Mouse (Mus musculus) WW6 (cell line): ENCODE measurements around the gene Diaph2.
"Not testable (repeated sequence)": the region's sequence is repeated elsewhere in the genome, so short reads cannot be mapped to it uniquely, and the experiment has no call there.

Source experiments
- DNase-seq: peaks from one replicate; pipeline ENCODE4 v3.0.0-alpha.2; 2013; ENCODE audit warnings: low read depth, low spot score

Diaph2 gene

DNA sequence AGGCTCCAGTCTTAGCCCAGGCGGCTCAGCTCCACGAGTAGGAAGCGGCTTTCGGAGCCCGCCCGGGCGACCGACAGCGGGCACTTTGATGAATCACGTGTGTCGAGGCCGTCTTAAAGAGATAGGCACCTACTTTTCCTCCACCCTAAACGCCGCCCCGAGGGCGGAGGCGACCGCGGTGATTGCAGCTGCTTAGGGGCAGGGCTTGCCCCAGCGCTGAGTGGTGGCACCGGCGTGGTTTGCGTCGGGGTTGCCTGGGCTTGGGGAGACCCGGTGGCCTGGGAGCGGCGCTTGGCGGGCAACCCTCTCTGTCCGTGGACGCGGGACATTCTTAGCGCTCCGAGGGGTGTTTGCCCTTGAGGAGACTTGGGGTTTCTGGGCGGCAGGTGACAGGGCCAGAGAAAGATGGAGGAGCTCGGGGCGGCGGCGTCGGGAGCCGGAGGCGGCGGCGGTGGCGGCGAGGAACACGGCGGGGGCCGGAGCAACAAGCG, at the start of gene Diaph2:
Gene Diaph2, plus strand, starts transcription at position 172 of the 491 bp plus-strand sequence.
- DNase-seq, result peak; percentile 60

DNA sequence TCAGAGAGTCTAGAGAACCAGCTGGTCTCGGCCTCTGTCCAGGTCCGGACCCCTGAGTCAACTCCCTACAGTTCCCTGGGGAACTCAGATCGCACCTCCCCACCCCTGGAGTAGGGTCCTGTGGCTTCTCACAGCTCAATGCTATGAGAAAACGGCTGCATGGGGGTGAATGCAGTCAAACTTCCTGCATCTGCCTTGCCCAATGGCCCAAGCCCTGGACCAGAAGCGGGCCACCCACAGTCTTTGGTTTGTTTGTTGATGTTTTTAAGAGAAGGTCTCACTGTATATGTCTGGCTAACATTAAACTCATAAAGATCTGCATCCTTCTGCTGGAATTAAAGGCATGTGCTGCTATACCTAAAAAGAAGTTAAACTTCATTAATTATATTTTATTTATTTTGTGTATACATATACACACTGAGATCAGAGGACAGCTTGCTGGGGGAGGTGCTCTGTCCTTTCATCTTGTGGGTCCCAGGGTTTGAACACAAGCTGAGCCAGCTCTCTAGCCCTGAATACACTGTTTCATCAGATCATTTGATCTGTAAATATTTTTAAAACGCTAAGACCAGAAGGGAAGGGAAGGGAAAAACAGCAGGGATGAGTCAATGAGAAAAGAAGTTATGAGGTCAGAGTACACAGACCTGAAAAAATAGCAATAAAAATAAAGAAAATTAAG, 47.8 kb upstream of the Diaph2 start:
- DNase-seq, result no peak

DNA sequence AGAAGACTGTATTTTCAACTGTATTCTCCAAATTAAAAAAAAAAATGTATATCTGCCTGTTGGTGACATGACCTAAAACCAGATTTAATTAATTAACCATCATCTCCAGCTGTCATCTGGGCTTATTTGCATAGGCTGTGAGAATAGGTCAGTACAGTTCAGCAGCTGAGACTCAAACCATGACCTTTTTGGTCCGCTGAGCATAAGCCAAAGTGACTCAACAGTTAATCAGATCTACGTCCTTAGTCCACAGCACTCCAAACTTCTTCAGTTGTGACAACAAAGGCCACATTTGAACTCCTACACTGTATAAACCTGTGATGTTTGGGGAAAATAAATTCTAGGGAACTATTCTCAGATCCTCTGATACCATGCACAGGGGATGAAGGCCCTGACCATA, 39.9 kb upstream of the Diaph2 start:
- DNase-seq, result no peak

DNA sequence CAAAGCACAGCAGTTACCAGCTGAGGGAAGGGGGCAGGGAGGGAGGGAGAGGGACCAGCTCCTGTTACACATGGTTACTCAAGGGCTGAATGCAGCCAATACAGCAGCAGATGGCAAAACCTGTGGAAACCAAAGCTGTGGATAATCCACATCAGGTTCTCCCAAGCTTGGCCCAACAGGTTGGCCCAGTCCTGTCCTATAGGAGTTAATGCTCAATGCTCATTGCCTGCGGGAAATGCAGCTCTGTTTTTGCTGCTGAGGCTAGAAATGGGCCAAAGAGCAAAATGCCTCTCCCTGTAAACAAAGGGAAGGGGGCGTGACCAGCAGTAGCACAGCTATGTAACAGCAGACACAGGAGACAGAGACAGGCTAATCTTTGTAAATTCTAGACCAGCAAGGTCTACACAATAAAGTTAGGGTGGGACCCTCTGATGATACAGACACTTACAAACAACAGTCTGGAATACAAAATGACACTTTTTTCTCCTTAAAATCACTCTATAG, 20.8 kb upstream of the Diaph2 start:
- DNase-seq, result no peak

DNA sequence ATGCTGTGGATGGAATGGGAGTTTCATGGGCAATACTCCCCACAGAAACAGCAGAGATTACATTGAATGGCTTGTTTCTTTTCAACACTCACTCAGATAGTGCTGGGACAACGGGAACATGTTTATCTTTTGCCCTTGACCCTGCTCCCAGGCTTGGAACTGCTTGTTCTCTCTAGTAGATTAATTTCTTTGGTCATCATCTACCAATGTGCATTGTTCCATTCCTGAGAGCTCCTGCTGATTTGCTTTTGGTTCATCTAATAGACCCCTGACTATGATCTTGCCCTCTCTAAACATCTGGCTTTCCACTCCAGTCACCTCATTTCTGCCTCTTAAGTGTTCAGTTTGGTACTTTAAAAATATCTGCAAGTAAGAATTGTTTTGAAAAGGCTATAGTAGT, 13.0 kb upstream of the Diaph2 start:
- DNase-seq, result no peak

DNA sequence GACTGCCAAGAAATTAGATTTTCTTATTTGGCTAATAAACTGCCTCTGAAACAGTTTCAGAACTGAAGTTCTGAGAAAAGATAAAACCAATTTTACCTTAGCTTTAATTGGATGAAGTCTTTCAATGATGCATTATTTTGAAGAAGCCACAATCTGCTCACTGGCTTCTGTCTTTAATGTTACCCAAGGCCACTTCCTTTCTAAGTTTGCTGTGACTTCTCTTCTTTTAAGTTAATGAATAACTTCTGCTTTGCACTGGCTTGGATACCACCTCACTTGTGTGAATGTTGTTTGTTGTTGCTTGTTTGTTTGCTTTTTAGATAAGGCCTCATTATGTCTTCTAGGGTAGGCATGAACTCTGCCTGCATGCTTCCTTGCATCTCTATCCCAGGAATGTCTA, 10.3 kb upstream of the Diaph2 start:
- DNase-seq, result no peak

DNA sequence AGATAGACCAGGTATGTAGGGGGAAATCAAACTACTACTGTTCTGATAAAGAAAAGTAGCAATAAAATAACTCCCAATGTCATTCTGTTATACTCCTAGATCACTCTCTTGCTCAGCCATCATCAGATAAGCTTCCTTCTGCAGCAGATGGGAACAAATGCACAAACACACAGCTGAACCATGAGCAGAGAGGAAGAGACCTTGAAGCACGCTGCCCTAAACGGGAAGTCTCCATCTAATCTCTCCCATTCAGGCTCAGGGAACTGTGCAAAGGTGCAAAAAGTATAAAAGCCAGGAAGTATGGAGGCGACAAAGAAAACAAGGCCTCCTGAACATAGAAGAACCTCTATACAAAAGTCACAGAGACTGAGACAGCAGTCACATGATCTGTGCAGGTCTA, 6.6 kb upstream of the Diaph2 start:
- DNase-seq, result no peak

DNA sequence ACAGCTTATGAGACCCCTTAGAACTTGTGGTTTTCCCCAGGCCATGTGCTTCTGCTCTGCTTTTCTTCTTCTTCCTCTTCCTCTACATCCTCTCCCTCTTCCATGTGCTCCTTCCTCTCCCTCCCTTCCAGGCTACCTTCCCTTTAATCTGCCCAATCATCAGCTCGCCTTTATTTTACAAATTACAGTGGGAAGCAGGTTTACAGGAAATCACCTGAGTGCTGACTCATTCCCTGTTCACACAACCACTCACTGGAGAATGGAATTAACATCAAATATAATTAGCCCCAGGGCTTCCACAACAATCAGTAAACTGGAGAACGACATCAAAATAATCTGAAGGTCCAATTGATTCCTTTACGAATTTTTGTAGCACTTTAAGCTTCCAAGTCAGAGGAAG, 3.6 kb upstream of the Diaph2 start:
- no peak for DNase-seq

DNA sequence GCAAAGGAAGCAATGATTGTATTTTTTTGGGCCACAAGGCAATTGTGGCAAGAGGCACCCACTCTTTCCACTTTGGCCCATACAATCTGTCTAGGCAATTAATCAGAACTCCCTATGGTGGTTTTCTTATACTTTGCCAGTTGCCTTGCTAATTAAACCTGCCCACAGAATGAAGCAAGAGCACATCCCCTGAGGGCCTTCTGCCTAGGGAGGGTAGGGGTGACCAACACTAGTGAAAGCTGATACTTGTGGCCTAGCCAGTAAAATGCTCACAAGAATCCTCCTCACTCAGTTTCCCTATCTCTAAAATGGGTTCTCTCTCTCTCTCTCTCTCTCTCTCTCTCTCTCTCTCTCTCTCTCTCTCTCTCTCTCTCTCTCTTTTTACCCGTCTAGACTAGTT, 440 bp upstream of the Diaph2 start:
- DNase-seq, result no peak

DNA sequence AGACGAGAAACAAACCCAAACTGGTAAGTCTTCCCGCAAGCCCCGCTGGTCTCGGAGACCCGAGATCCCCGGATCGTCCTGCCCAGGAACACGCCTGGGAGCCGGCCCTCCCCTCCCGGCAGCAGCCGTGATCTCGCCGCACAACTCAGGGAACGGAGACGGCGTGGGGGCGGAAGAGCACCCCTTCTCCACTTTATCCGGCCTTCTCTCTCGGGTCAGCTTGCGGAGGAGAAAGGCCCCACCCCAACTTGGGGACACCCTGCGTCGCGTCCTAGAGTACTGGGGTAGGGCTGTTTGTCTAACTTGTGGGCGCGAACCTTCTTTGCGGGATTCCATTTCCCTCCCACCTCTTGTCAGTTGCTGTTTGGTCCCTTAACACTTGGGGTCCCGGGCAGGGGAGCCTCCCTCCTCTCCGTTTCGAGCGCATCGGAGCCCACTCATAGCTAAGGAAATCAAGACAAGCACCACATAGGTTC, 590 bp downstream of the Diaph2 start:
- no peak for DNase-seq

DNA sequence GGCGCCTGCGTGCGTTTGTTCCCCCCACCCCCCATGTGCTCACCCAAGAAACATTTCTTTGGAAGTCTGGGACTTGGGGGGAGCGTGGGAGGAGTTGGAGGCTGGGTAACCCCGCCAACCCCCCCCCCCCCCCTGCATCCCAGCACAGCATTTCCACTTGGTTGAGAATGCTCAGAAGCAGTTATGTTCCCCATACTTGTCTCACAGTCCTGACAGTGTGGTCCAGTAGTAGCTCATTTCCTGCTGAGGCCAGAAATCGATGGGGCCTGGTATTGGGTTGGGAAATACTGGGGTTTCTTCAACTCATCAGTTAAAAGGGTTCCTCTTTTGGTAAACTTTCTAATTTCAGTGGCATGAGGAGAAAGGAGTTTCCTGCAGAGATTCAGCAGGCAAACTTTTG, 1.1 kb downstream of the Diaph2 start:
- no peak for DNase-seq

DNA sequence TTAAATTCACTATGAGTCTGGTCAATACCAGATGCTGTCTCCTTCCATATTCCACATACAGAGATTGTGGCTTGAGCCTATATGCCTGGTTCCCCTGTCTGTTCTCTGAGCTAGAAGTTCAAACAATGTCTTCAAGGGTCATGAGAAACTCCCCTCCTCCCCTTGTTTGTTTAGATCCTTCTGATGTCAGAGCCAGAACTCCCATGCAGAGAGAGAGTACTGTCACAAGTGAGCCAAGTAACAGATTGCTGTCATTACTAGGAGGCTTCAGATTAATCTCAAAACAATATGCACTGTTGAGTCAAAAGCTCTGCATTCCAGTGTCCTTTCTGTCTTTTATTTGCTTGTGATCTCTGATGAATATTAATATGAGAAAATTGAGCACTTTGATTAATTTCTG, 7.1 kb downstream of the Diaph2 start:
- DNase-seq, result no peak

DNA sequence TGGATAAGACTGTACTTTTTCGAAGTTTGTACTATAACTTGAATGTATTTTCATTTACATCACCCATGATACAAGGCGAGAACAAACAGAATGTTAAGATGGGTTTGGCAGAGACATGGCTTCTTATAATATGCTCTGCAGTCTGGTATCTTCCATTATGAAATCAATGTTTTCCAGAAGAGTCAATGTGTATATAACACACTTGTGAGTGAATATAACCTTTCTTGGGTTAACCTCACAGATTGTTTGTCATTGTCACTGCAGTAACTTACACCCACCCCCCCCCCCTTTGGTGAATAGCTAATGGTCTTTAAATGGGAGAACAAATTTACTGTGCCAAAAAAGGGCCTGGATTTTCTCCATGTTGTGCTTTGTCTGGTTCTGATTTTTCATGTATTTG, 13.1 kb downstream of the Diaph2 start:
- DNase-seq, result no peak

DNA sequence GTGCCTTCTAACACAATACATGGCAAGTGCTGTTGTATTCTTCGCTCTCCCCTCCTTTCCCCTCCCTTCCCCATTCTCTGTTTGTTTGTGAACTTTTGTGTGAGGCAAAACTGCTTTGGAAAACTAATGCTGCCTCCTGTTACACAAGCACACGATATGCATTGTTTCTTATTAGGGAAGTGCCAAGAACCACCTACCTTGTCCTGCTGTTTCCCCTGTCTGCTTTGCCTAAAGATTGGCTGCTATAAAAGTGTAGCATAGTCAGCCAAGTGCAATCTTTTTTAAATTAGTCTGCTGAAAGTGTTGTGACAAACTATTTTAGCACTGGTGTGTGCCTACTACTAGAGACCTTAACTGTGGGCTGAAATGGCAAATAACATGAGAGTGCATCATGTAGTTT, 15.8 kb downstream of the Diaph2 start:
- DNase-seq, result no peak

DNA sequence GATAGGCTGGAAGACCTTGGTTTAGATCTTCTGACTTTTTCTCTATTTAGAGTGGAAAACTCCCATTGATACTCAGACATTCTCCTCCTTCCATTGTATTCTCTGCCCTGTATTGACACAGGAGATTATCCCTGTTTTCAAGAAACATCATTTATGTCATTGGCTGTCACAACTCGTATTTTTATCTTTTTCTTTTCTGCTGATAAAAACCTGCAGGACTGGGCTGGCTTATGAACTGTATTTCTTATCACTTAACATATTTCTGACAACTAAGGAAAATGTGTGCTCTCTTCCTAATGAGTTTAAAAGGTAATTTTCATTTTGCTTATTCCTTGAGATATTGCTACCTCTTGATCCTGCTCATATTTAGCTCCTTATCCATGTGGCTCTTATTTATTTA, 17.3 kb downstream of the Diaph2 start:
- no peak for DNase-seq

DNA sequence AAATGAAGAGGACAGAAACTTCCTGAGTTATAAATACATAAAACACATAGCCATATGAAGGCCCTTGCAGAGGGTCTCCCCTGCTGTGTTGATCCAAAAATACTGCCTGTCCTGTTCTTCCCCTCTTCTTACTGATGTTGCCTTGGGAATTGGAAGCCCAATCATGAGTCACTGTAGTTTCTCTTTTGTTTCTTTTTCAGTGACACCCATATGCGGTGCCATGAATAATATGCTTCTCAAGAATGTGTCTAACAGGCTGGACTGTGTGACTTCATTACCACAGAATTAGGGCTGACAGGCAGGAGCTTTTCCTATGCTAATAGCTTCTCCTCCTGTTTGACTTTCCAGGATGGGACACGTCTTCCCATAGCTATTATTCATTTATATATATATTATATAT, 21.1 kb downstream of the Diaph2 start:
- no peak for DNase-seq

DNA sequence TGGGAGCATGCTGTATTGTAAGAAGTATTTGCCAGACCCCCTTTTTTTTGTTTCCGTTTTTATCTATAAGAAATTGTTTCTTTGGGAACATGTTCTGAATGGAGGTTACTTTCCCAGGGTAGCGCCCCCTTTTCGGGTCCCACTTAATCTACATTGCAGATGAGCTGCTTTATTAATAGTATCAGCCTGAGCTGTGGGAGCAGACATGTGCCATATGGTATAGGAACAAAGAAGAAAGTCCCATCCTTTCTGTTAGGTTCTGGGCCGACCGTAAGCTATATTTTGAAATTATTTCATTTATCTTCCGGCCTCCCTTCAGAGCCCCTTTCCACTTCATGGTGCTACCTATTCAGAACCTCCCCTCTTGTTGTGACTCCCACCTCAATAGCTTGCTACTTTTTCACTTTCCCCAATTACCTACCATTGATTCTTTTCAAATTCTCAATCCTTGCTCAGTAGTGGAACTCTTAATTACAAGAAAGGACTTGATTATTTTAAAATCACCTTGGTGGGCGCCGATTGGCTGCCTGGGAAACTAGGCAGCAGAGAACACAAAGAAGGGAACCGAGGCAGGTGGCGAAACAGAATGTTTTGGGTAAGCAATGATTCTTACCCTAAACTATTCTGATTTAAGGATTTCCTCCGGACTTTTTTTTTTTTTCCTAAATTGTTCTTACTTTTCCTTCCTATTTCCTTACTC, 24.2 kb downstream of the Diaph2 start:
- DNase-seq, result no peak

DNA sequence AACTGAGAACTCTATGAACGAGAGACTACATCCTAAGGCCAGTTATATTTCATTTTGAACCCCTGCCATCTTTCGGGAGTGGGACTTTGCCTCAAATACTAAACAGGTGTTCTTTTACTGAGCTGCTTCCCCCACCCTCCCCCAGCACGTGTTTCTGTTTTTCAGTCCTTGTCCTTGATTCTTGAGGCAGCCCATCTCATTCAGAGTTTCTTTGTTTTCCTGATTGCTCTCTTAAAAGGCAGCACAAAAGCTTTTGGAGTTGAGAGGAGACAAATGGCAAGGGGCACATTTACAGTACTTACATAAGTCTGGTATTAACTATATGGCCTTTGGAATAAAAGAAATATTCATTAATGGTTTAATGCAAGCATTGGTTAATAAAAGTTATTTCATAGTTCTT, 24.9 kb downstream of the Diaph2 start:
- DNase-seq, result no peak

DNA sequence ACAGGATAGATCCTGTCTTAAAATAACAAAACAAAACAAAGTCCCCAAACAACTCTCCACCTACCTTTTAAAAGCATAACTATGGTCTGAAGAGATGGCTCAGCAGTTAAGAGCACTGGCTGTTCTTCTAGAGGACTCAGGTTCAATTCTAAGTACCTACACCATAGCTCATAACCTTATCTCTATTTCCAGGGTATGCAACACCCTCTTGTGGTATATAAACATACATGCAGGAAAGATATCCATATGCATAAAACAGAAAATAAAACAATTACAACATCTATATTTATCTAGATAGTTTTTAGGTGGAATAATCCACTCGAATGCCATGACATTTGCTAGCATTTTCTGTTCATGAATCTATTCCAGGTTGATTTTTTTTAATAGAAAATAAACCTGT, 27.2 kb downstream of the Diaph2 start:
- DNase-seq, result no peak

DNA sequence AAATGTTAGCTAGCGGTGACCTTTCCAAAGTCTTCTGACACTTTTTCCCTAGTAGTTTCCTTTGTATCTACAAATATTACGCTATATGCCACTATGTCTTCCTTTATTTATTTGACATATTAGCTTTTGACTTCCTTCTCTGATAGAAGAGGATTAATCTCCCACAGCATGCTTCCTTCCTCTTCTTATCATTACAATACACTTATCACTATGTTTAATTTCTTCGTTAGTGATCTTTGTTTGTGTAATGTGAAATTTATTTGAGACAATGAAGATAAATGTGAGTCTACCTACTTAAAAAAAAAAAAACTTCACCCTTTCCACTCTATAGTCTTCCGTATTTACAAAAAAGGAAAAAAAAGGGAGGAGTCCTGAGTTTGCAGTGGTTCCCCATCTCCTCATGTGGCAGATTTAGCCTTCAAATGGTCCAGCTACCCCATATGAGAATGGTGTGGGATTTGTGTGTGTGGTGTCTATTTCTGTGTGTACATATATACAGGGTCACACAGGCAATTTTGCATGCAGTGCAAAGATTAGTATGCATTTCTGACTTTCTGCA, 27.9 kb downstream of the Diaph2 start:
- no peak for DNase-seq

DNA sequence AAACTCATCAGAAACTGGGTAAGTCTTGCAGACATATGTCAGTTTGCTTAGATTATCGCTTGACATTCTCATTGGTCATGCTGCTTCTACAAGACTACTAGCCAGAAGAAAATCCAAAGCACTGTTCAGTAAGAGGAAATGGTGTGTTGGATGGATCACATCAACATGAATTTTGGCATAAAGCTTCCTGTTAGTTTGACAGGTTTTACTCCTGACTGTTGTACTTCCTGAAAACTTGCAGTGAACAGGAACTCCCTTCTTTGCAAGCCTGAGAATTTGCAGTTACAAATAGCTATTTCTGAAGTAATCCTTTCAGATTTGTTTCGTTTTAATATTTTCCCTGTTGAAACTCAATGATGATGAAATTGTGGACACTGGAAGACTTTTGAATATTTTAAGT, 32.3 kb downstream of the Diaph2 start:
- no peak for DNase-seq

DNA sequence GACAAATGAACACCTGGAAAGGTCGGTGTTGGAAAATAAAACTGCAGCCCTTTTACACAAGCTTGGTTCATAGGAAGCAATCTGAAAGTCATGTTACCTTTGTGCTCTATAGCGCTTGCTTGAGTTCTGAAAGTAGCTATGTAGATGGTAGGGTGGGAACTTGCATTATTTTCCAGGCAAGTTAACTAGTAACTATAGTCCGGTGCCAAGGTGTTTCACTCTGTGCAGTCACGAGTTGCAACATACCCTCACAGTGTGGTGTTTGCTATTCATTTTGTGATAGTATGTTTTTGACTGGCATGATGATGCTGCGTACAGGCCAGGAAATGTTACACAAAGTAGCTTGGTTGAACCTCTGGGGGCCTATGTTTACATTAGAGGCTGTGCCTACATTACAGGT, 34.5 kb downstream of the Diaph2 start:
- DNase-seq, result no peak

DNA sequence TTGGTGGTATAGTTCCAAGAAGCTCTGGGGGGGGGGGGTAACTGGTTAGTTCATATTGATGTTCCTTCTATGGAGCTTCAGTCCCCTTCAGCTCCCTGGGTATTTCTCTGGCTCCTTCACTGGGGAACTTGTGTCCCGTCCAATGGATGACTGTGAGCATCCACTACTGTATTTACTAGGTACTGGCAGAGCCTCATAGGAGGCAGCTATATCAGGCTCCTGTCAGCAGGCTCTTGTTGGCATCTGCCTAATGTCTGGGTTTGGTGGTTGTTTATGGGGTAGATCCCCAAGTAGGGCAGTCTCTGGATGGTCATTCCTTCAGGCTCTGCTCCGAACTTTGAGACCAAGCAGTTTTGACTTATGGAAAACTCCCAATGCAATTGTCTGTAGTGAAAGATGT, 50.4 kb downstream of the Diaph2 start:
- not testable (repeated sequence) for DNase-seq
